Mouse (Mus musculus): ENCODE results near the gene Ciart.

- TF ChIP-seq CTCF (IDR thresholded peaks at IDR 0.05; ENCODE audit: control insufficient read depth, insufficient read depth, insufficient replicate concordance, low read depth, low read length) = no peak
- TF ChIP-seq POLR2A (IDR thresholded peaks at IDR 0.05; ENCODE audit: control insufficient read depth, low read depth, low read length) = no peak
These were observed 53.0 kb downstream of the Ciart start for GRCm38 (mm10) chr3:95829053-95829452.

All from testis, adult 2 months (tissue).